Mouse (Mus musculus): ENCODE results near the gene Prkacb. TPM values are rescaled to one million over a fixed set of nuclear protein-coding genes. Genes with fewer than 3 reads are reported as not detected.

Prkacb gene
- polyA plus RNA-seq, 1 experiment = 4.2 TPM

GRCm38 (mm10) chr3:146846237-146846636 is 33.4 kb upstream of the Prkacb start:
- TF ChIP-seq POLR2A (IDR thresholded peaks at IDR 0.05; ENCODE audit: control insufficient read depth, low read depth, low read length) = no peak
- TF ChIP-seq CTCF (IDR thresholded peaks at IDR 0.05; ENCODE audit: control insufficient read depth, insufficient read depth, insufficient replicate concordance, low read depth, low read length) = no peak
- Histone ChIP-seq H3K27ac (ENCODE audit: control insufficient read depth, insufficient read depth, low read depth, low read length) (no peak overlapping the region), H3K4me1 (ENCODE audit: control insufficient read depth, insufficient read depth, low read length) (no peaks in the 10 kb centered on the region), H3K4me3 (ENCODE audit: control insufficient read depth, low read depth, low read length) (no peak overlapping the region), H3K36me3 (ENCODE audit: control insufficient read depth, insufficient read depth, low read length) (no peaks in the 10 kb centered on the region), H3K27me3 (ENCODE audit: control insufficient read depth, insufficient read depth, low read length) (no peaks in the 10 kb centered on the region)

- Histone ChIP-seq H3K36me3 (ENCODE audit: control insufficient read depth, insufficient read depth, low read length) (no peaks in the 10 kb centered on the region), H3K27ac (ENCODE audit: control insufficient read depth, insufficient read depth, low read depth, low read length) (no peak overlapping the region; the same call in 1 of the 2 replicates), H3K4me1 (ENCODE audit: control insufficient read depth, insufficient read depth, low read length) (no peaks in the 10 kb centered on the region), H3K27me3 (ENCODE audit: control insufficient read depth, insufficient read depth, low read length) (no peaks in the 10 kb centered on the region), H3K4me3 (ENCODE audit: control insufficient read depth, low read depth, low read length) (no peak overlapping the region)
- no peak for TF ChIP-seq POLR2A (IDR thresholded peaks at IDR 0.05; ENCODE audit: control insufficient read depth, low read depth, low read length)
Measured at GRCm38 (mm10) chr3:146843470-146843869, 30.7 kb upstream of the Prkacb start.

GRCm38 (mm10) chr3:146842766-146843165 is 30.0 kb upstream of the Prkacb start:
- TF ChIP-seq POLR2A (IDR thresholded peaks at IDR 0.05; ENCODE audit: control insufficient read depth, low read depth, low read length) = no peak
- no peak for TF ChIP-seq CTCF (IDR thresholded peaks at IDR 0.05; ENCODE audit: control insufficient read depth, insufficient read depth, insufficient replicate concordance, low read depth, low read length)
- no peaks in the 10 kb centered on the region for H3K4me1 ChIP-seq (ENCODE audit: control insufficient read depth, insufficient read depth, low read length)
- H3K27me3 ChIP-seq (ENCODE audit: control insufficient read depth, insufficient read depth, low read length) = no peaks in the 10 kb centered on the region
- no peak overlapping the region for H3K27ac ChIP-seq (ENCODE audit: control insufficient read depth, insufficient read depth, low read depth, low read length)
- H3K36me3 ChIP-seq (ENCODE audit: control insufficient read depth, insufficient read depth, low read length) = no peaks in the 10 kb centered on the region
- H3K4me3 ChIP-seq (ENCODE audit: control insufficient read depth, low read depth, low read length) = no peak overlapping the region

- TF ChIP-seq POLR2A (IDR thresholded peaks at IDR 0.05; ENCODE audit: control insufficient read depth, low read depth, low read length) = no peak
- TF ChIP-seq CTCF (IDR thresholded peaks at IDR 0.05; ENCODE audit: control insufficient read depth, insufficient read depth, insufficient replicate concordance, low read depth, low read length) = no peak
- H3K27me3 ChIP-seq (ENCODE audit: control insufficient read depth, insufficient read depth, low read length) = no peaks in the 10 kb centered on the region
- no peaks in the 10 kb centered on the region for H3K4me1 ChIP-seq (ENCODE audit: control insufficient read depth, insufficient read depth, low read length)
- H3K4me3 ChIP-seq (ENCODE audit: control insufficient read depth, low read depth, low read length) = no peak overlapping the region
- no peaks in the 10 kb centered on the region for H3K36me3 ChIP-seq (ENCODE audit: control insufficient read depth, insufficient read depth, low read length)
- no peak overlapping the region for H3K27ac ChIP-seq (ENCODE audit: control insufficient read depth, insufficient read depth, low read depth, low read length)
Measured at GRCm38 (mm10) chr3:146820718-146821117, 7.9 kb upstream of the Prkacb start.

- Histone ChIP-seq H3K27ac (ENCODE audit: control insufficient read depth, insufficient read depth, low read depth, low read length) (peak overlapping the region; percentile 96), H3K4me1 (ENCODE audit: control insufficient read depth, insufficient read depth, low read length) (peaks cover 3% of the 10 kb centered on the region; the same call in 1 of the 2 replicates), H3K36me3 (ENCODE audit: control insufficient read depth, insufficient read depth, low read length) (no peaks in the 10 kb centered on the region), H3K27me3 (ENCODE audit: control insufficient read depth, insufficient read depth, low read length) (no peaks in the 10 kb centered on the region), H3K4me3 (ENCODE audit: control insufficient read depth, low read depth, low read length) (peak overlapping the region; percentile 96; the same call in 1 of the 2 replicates)
- TF ChIP-seq POLR2A (IDR thresholded peaks at IDR 0.05; ENCODE audit: control insufficient read depth, low read depth, low read length) (no peak), CTCF (IDR thresholded peaks at IDR 0.05; ENCODE audit: control insufficient read depth, insufficient read depth, insufficient replicate concordance, low read depth, low read length) (no peak)
Measured at GRCm38 (mm10) chr3:146813624-146814023, 834 bp upstream of the Prkacb start.

GRCm38 (mm10) chr3:146812041-146812878 is 530 bp downstream of the Prkacb start:
- Histone ChIP-seq H3K27ac (ENCODE audit: control insufficient read depth, insufficient read depth, low read depth, low read length) (peak overlapping the region; percentile 65), H3K36me3 (ENCODE audit: control insufficient read depth, insufficient read depth, low read length) (no peaks in the 10 kb centered on the region), H3K4me3 (ENCODE audit: control insufficient read depth, low read depth, low read length) (peak overlapping the region; percentile 96), H3K4me1 (ENCODE audit: control insufficient read depth, insufficient read depth, low read length) (peaks cover 3% of the 10 kb centered on the region; the same call in 1 of the 2 replicates), H3K27me3 (ENCODE audit: control insufficient read depth, insufficient read depth, low read length) (no peaks in the 10 kb centered on the region)
- TF ChIP-seq POLR2A (IDR thresholded peaks at IDR 0.05; ENCODE audit: control insufficient read depth, low read depth, low read length) = no peak; the same call in 1 of the 2 replicates
- TF ChIP-seq CTCF (IDR thresholded peaks at IDR 0.05; ENCODE audit: control insufficient read depth, insufficient read depth, insufficient replicate concordance, low read depth, low read length) = no peak

- H3K4me3 ChIP-seq (ENCODE audit: control insufficient read depth, low read depth, low read length) = no peak overlapping the region
- no peaks in the 10 kb centered on the region for H3K27me3 ChIP-seq (ENCODE audit: control insufficient read depth, insufficient read depth, low read length)
- TF ChIP-seq POLR2A (IDR thresholded peaks at IDR 0.05; ENCODE audit: control insufficient read depth, low read depth, low read length) (no peak), CTCF (IDR thresholded peaks at IDR 0.05; ENCODE audit: control insufficient read depth, insufficient read depth, insufficient replicate concordance, low read depth, low read length) (no peak)
Measured at GRCm38 (mm10) chr3:146793554-146794257, 19.1 kb downstream of the Prkacb start.

More at GRCm38 (mm10) chr3:146793554-146794257, 19.1 kb downstream of the Prkacb start:
- no peak overlapping the region for H3K27ac ChIP-seq (ENCODE audit: control insufficient read depth, insufficient read depth, low read depth, low read length)
- no peaks in the 10 kb centered on the region for H3K36me3 ChIP-seq (ENCODE audit: control insufficient read depth, insufficient read depth, low read length)
- H3K4me1 ChIP-seq (ENCODE audit: control insufficient read depth, insufficient read depth, low read length) = peaks cover 3% of the 10 kb centered on the region; the same call in 1 of the 2 replicates
